Mouse (Mus musculus): ENCODE measurements at regions not wholly inside any gene's neighbourhood (a gene's known extent, or its start where the extent isn't known, plus 50 kb on each side); places are given as distances from the start of the nearest gene placed in this dataset.

GRCm38 (mm10) chr7:84794655-84795054 is 58.7 kb upstream of the Olfr291 start:
- no peak for TF ChIP-seq CTCF (IDR thresholded peaks at IDR 0.05; ENCODE audit: insufficient read depth, low read depth, low read length)
- no peak for TF ChIP-seq POLR2A (IDR thresholded peaks at IDR 0.05; ENCODE audit: insufficient read depth, low read depth, low read length)
